Mouse (Mus musculus) limb, embryonic 11.5 days (tissue): ENCODE data around the gene Adamts13. TPM values are rescaled to one million over a fixed set of nuclear protein-coding genes. Genes with fewer than 3 reads are reported as not detected.

Experiments
- ATAC-seq: fragments of 200-750 bp; cut with Nextera tagmentation; 2 replicates; pipeline ENCODE4 v1.8.0; 2017; ENCODE audit warnings: low read depth; ENCODE audit not compliant: insufficient number of reproducible peaks, low FRiP score, low TSS enrichment
- DNase-seq: peaks from one replicate; pipeline ENCODE4 v3.0.0-alpha.2; 2015; ENCODE audit warnings: low spot score
- H3K27ac ChIP-seq: fragments of 300-500 bp; sonication (generic); replicated peaks from 2 replicates; pipeline ENCODE4 v1.5.1; 2014; ENCODE audit warnings: low read depth, mild to moderate bottlenecking, low read length
- H3K27me3 ChIP-seq: fragments of 300-500 bp; sonication (generic); 2 replicates; pipeline ENCODE4 v1.6.1; 2014; ENCODE audit warnings: mild to moderate bottlenecking, low read length, mixed read lengths; ENCODE audit not compliant: control insufficient read depth, insufficient read depth
- H3K36me3 ChIP-seq: fragments of 300-500 bp; sonication (generic); 2 replicates; pipeline ENCODE4 v1.6.1; 2014; ENCODE audit warnings: mild to moderate bottlenecking, low read length, moderate library complexity, mixed read lengths; ENCODE audit not compliant: control insufficient read depth, insufficient read depth
- H3K4me1 ChIP-seq: fragments of 300-500 bp; sonication (generic); 2 replicates; pipeline ENCODE4 v1.6.1; 2014; ENCODE audit warnings: low read length, mixed read lengths; ENCODE audit not compliant: control insufficient read depth, insufficient read depth
- H3K4me2 ChIP-seq: fragments of 300-500 bp; sonication (generic); 2 replicates; pipeline ENCODE4 v1.6.1; 2014; ENCODE audit warnings: low read depth, mild to moderate bottlenecking, moderate library complexity; ENCODE audit not compliant: severe bottlenecking
- H3K4me3 ChIP-seq: fragments of 300-500 bp; sonication (generic); 2 replicates; pipeline ENCODE4 v1.5.1; 2014; ENCODE audit warnings: low read depth, low read length
- H3K9ac ChIP-seq: fragments of 300-500 bp; sonication (generic); 2 replicates; pipeline ENCODE4 v1.6.1; 2014; ENCODE audit warnings: mild to moderate bottlenecking, low read length
- H3K9me3 ChIP-seq: fragments of 300-500 bp; sonication (generic); 2 replicates; pipeline ENCODE4 v1.6.1; 2016; ENCODE audit warnings: low read length; ENCODE audit not compliant: control insufficient read depth
- WGBS: fragments of 180-500 bp; shearing (Covaris S2); extraction: QIAGEN DNeasy Blood & Tissue Kit; methylation state at CpG from one replicate; pipeline ENCODE4 v1.1.7; 2014; 5-methylcytosine and 5-hydroxymethylcytosine counted together
- polyA plus RNA-seq: library from polyadenylated mRNA; unstranded; fragments of >200 nt; fragmentation: Nextera tagmentation; extraction: Ambion mirVana; gene quantifications from 2 replicates; pipeline ENCODE4 v1.2.1, GENCODE M21; 2014

Adamts13 gene
- polyA plus RNA-seq, 1 experiment from 2014 or later = 0.05 TPM

DNA sequence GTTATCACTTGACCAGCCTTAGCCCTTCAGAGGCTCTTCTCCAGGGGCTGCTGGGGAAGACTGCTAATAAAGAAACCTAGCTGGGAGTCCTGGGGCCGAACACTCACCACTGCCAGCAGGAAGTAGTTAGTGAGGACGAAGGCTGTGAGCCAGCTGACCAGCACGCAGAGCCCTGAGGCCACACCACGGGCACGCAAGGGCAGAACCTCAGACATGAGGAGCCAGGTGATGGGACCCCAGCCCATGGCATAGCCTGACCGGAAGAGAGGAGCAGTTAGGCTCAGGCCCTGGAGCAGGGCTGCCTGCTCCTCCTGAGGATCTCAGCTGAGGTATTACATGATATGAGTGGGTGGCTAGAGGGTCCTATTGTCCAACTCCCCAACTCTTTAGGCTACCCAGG is 49.4 kb downstream of the Adamts13 start:
- H3K9me3 ChIP-seq = no peaks in the 10 kb centered on the region
- no peak overlapping the region for H3K9ac ChIP-seq
- no peaks in the 10 kb centered on the region for H3K36me3 ChIP-seq
- H3K27me3 ChIP-seq = no peaks in the 10 kb centered on the region
- H3K4me3 ChIP-seq = no peak overlapping the region
- ATAC-seq (no peak), DNase-seq (no peak)
- 62% methylated on average over 6 of the region's 6 CpGs for WGBS
- H3K27ac ChIP-seq = no peak overlapping the region
- 0 out of 2 replicates have a peak, but pooled peaks cover 2% of the 10 kb centered on the region for H3K4me1 ChIP-seq
- no peak overlapping the region for H3K4me2 ChIP-seq

DNA sequence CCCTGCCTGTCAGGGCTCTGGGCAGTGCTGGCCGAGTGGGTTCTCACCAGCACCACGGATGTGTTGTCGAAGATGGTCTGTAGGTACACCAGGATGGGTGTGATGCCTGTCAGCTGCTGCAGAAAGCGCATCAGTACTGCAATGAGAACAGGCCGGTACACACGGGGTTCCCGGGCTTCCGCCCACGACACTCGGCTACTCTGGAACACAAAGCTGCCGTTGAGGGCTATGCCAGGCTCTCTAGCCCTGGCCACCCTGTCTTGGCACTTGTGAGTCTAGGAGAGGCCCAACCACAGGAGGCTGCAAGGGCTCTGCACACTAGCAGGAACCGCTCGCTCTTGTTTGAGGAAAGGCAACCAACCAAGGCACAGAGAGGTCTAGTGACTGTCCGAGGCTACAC is 50.9 kb downstream of the Adamts13 start:
- H3K36me3 ChIP-seq = no peaks in the 10 kb centered on the region
- H3K9ac ChIP-seq = 0 out of 2 replicates have a peak overlapping the region, but pooled peaks have one; percentile 17
- no peak overlapping the region for H3K4me3 ChIP-seq
- no peaks in the 10 kb centered on the region for H3K9me3 ChIP-seq
- no peaks in the 10 kb centered on the region for H3K27me3 ChIP-seq
- 85% methylated on average over 14 of the region's 14 CpGs for WGBS
- H3K27ac ChIP-seq = no peak overlapping the region
- no peak for DNase-seq
- no peak overlapping the region for H3K4me2 ChIP-seq
- no peak for ATAC-seq
- H3K4me1 ChIP-seq = 0 out of 2 replicates have a peak, but pooled peaks cover 2% of the 10 kb centered on the region

DNA sequence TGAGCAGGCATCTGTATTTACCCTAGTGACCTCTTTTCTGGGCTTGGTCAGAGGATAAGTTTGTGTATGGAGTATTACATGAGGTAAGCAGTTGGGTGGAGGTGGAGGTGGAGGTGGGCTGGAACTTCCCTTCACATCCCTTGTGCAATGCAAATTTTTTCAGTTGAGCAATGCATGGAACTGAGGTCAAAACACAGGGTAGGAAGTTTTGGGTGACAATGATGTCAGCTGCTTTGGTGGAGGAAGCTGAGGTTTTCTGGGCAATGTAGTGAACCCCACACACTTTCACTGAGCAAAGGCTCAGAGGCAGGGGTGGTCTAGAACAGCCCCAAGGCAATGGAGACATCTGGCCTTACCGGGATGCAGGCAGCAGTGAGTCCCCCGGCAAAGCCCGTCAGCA is 52.3 kb downstream of the Adamts13 start:
- WGBS = 89% methylated on average over 3 of the region's 3 CpGs
- H3K36me3 ChIP-seq = no peaks in the 10 kb centered on the region
- H3K27me3 ChIP-seq = no peaks in the 10 kb centered on the region

DNA sequence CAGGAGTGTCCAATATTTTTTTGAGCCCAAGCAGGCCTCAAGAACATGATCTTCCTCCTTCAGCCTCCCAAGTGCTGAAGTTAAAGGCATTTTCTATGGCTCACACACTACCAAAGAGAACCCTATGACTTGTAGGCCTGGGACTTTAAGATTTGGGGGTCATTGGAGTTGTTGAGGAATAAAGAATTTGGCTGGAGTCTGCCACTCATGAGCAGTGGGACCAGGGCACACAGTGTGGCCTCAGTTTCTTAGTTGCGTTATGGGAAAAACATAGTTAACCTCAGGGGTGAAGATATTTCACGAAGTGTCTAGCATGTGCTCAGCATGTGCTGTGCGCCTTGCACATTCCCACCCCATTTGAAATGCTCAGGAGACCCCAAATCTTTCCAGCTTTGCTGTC is 53.1 kb downstream of the Adamts13 start:
- WGBS = 90% methylated on average over 3 of the region's 3 CpGs
- H3K4me2 ChIP-seq = no peak overlapping the region
- no peaks in the 10 kb centered on the region for H3K36me3 ChIP-seq
- ATAC-seq (no peak), DNase-seq (no peak)
- no peak overlapping the region for H3K4me3 ChIP-seq
- no peak overlapping the region for H3K9ac ChIP-seq
- 0 out of 2 replicates have a peak, but pooled peaks cover 2% of the 10 kb centered on the region for H3K4me1 ChIP-seq
- no peaks in the 10 kb centered on the region for H3K27me3 ChIP-seq
- no peaks in the 10 kb centered on the region for H3K9me3 ChIP-seq
- no peak overlapping the region for H3K27ac ChIP-seq

More for the DNA sequence above, 52.3 kb downstream of the Adamts13 start:
- Histone ChIP-seq H3K27ac (no peak overlapping the region), H3K4me1 (0 out of 2 replicates have a peak, but pooled peaks cover 2% of the 10 kb centered on the region), H3K4me2 (no peak overlapping the region), H3K4me3 (no peak overlapping the region), H3K9ac (no peak overlapping the region), H3K9me3 (no peaks in the 10 kb centered on the region)
- ATAC-seq (no peak), DNase-seq (no peak)

DNA sequence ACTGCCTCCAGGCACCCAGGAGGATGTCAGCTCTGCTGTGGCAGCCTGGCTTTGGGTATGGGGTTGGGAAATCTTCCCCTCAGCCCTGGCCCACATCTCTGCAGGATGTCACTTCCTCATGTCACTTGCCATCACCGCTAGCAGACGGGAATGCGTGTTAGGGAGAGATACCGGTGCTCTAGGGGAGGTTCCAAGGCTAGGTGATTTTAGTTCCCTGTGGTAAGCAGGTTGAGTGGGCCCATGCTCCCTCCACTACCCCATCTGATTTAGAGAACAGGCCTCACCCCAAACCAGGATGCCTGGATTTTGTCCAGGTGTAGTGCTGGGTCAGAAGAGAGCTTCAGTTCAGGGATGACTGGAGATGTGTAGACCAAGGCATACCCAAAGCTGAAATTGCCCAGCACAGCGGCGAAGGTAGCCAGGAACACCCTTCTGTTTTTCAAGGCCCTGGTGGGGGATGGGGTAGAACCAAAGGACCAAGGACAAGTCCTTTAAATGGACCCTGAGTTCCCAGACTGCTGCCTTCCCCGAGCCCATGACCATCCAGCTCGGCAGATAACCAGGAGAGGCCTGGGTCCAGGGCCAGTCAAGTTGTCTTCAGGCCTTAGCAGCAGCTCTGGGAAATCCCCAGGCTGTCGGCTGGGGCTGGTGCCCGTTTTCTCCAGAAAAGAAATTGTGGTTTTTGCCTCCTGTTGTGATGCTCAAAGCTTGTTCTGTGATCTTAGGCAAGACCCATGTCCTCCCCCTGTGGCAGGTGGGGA is 53.8 kb downstream of the Adamts13 start:
- Histone ChIP-seq H3K4me2 (peak overlapping the region; percentile 57; the same call in 1 of the 2 replicates), H3K27ac (no peak overlapping the region), H3K4me3 (no peak overlapping the region), H3K4me1 (0 out of 2 replicates have a peak, but pooled peaks cover 2% of the 10 kb centered on the region), H3K9ac (no peak overlapping the region), H3K36me3 (no peaks in the 10 kb centered on the region), H3K27me3 (no peaks in the 10 kb centered on the region), H3K9me3 (no peaks in the 10 kb centered on the region)
- ATAC-seq = no peak
- no peak for DNase-seq
- 83% methylated on average over 10 of the region's 10 CpGs for WGBS

DNA sequence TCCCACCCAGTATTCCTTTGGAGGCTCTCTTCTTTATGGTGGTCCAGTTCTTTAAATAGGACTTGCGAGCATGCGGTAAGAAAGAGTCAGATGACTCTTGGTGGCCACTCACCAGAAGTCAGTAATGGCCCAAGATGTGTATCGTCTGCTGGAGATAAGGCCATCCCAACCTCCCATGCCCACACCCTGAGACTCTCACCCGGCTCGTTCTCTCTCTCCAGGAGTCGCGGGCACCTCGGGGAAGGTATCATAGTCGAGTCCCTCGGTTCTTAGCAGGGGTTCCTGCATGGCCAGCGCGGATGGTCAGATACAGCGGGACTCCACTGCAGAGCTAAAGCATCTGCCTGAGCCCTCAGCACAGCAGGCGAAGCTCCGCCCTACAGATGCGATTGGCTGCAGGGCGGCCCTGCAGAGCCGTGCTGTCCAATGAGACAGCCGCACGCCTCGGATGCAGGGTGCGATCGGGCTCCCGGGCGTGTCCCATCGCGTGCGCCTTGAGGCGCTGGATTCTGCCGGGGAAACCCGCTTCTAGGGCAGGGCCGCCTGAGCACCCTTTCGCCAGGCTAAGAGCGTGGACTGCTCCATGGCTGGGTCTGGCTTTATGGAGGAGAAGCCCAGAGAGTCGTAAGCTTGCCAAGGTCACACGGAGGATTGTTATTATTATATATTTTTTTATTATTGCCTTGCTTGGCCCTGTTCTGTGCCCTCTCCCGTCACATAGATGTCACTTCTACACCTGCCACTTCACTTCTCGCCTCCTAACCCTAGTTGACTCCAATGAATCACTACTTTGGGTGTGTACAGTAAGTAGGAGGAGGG is 54.6 kb downstream of the Adamts13 start, which contains the start of gene Slc2a6:
Gene Slc2a6 (minus strand): TSS at position 381 of the 819 bp plus-strand sequence.
- peak; percentile 83 for DNase-seq

DNA sequence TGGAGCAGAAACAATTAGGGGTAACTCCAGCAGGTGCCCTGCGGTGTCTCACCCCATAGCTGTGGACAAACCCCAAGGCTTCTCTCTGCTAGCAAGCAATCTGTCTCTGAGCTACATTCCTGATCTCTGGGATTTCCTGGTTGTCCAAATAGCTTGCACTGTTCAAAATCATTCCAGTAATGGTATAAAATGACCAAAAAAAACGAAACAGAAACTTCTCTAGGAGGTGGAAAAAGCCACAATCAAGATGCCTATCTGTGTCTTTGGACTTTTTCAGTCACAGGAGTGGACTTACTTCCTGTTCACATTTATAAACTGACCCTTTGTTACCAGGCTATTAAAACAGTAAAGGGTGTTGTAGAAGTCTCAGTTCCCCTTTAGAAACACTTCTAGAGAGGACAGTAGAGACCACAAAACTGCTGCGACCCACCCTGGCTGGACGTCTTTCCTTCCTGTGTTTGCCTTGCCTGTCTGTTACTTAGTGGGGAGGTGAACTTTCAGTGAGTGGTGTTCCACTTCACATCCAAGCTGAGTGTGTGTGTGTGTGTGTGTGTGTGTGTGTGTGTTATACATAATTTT is 55.3 kb downstream of the Adamts13 start:
- H3K36me3 ChIP-seq = no peaks in the 10 kb centered on the region
- no peak for ATAC-seq
- no peak for DNase-seq
- no peaks in the 10 kb centered on the region for H3K9me3 ChIP-seq
- no peaks in the 10 kb centered on the region for H3K4me1 ChIP-seq
- H3K27ac ChIP-seq = no peak overlapping the region
- no peak overlapping the region for H3K9ac ChIP-seq
- no peaks in the 10 kb centered on the region for H3K27me3 ChIP-seq
- H3K4me2 ChIP-seq = peak overlapping the region; percentile 57; the same call in 1 of the 2 replicates
- 73% methylated on average over 4 of the region's 4 CpGs for WGBS
- no peak overlapping the region; the same call in 1 of the 2 replicates for H3K4me3 ChIP-seq

More for the DNA sequence above, 54.6 kb downstream of the Adamts13 start, which contains the start of gene Slc2a6:
- 0 out of 2 replicates have a peak, but pooled peaks cover 2% of the 10 kb centered on the region for H3K4me1 ChIP-seq
- H3K4me2 ChIP-seq = peak within 1 kb of the TSS; percentile 57
- H3K27me3 ChIP-seq = no peaks in the 10 kb centered on the region
- peak within 1 kb of the TSS; percentile 34; the same call in 1 of the 2 replicates for H3K9ac ChIP-seq
- H3K36me3 ChIP-seq = no peaks in the 10 kb centered on the region
- peak; percentile 91 for ATAC-seq
- no peak within 1 kb of the TSS for H3K27ac ChIP-seq
- 4% methylated on average over 38 of the region's 38 CpGs for WGBS
- peak within 1 kb of the TSS; percentile 22 for H3K4me3 ChIP-seq
- no peaks in the 10 kb centered on the region for H3K9me3 ChIP-seq

DNA sequence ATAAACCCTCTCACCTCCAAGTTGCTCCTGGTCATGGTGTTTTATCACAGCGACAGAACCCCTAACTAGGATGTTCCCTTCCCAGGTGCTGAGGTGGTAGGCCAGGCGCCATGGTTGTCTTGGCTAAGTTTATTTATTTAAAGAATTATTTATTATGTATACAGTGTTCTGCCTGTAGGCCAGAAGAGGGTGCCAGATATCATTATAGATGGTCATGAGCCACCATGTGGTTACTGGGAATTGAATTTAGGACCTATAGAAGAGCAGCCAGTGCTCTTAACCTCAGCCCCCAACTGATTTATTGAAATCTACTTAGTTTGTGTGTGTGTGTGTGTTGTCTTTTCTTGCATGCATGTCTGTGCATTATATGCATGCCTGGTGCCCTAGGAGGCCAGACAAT is 59.1 kb downstream of the Adamts13 start:
- Histone ChIP-seq H3K4me2 (no peak overlapping the region), H3K4me1 (0 out of 2 replicates have a peak, but pooled peaks cover 3% of the 10 kb centered on the region), H3K27me3 (no peaks in the 10 kb centered on the region), H3K9me3 (no peaks in the 10 kb centered on the region), H3K9ac (no peak overlapping the region), H3K36me3 (no peaks in the 10 kb centered on the region), H3K4me3 (no peak overlapping the region), H3K27ac (no peak overlapping the region)
- ATAC-seq (no peak), DNase-seq (no peak)
- WGBS = 65% methylated on average over 2 of the region's 2 CpGs
